Mouse (Mus musculus) liver, adult 2 months (tissue): ENCODE measurements around the gene Syndig1l.

Experiments used
- CTCF ChIP-seq: fragments of 200-500 bp; IDR thresholded peaks from 2 replicates; pipeline ENCODE4 v1.5.1; 2011; ENCODE audit warnings: low read depth, low read length, control low read depth
- POLR2A ChIP-seq: fragments of 200-500 bp; IDR thresholded peaks from 2 replicates; pipeline ENCODE4 v1.6.1; 2011; ENCODE audit warnings: low read length, control low read depth; ENCODE audit not compliant: insufficient read depth; ENCODE audit errors: extremely low read depth

DNA sequence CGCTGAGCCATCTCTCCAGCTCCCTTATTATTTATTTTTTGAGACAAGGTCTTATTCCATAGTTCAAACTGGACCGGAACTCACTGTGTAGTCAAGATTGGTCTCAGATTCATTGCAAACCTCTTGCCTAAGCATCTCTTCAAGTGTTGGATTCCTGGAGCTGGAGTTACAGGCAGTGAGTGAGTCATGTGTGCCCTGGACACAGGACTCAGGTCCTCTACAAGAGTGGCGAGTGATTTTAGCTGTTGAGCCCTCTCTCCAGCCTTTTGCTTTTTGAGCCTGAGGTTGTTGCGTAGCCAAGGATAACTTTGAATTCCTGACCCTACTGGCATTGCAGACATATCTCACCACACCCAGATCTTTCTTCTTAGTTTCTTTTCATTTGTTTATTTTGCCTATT is 47.1 kb upstream of the Syndig1l start:
- TF ChIP-seq CTCF (no peak), POLR2A (no peak)
